8 mouse cellular contexts compared by ENCODE assay signal in the genomic region with DNA sequence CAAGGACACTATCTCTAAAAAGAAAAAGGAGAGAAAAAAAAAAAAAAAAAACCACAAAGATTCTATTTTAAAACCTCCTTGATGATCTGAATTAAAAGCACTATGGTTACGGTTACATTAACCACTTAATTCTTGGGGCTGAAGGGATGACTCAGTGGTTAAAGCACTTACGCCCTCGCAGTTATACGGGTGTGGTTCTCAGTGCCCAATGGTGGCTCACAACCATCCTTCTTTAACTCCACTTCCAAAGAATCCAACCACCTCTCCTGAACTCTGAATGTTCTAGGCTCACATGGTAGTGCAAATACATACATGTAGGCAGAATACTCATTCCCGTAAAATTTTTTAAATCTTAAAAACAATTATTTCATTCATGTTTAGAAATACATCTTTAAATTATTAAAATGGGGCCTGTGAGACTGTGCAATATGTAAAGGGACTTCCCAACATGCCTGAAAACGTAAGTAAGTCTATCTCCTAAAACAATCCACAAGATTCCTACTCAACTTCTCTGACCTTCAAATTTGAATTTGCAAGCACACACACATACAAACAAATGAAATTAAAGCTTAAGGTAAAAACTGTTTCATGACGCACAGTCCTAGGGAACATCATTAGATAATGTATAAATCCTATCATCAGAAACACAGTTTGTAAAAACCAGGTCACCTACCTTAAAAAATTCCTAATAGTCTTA. TPM values are rescaled to one million over a fixed set of nuclear protein-coding genes. Genes with fewer than 3 reads are reported as not detected.
DNase-seq lines count a peak whose midpoint lies in the region; ATAC-seq and TF ChIP-seq lines count a peak whose summit lies in the region.

No protein-coding gene starts in this region.

- H3K36me3 ChIP-seq in G1E (replicated peaks), result peaks cover 35% of the 10 kb centered on the region
- peaks cover 22% of the 10 kb centered on the region for H3K36me3 ChIP-seq in heart, embryonic 15.5 days
- H3K36me3 ChIP-seq in liver, embryonic 16.5 days (ENCODE audit: control insufficient read depth, insufficient read depth), result peaks cover 24% of the 10 kb centered on the region

- no peak for TF ChIP-seq CTCF in G1E (IDR thresholded peaks at IDR 0.05; ENCODE audit: low read depth, low read length)

- peak overlapping the region; percentile 46; the same call in 1 of the 2 replicates for H3K4me3 ChIP-seq in G1E (ENCODE audit: low read depth, low read length)
- peak overlapping the region; percentile 16 for H3K4me3 ChIP-seq in heart, embryonic 15.5 days
- no peak overlapping the region for H3K4me3 ChIP-seq in liver, embryonic 16.5 days (ENCODE audit: low read depth, low read length)

- H3K9me3 ChIP-seq in G1E (replicated peaks), result no peaks in the 10 kb centered on the region
- no peaks in the 10 kb centered on the region for H3K9me3 ChIP-seq in heart, embryonic 15.5 days (replicated peaks)
- H3K9me3 ChIP-seq in liver, embryonic 16.5 days (replicated peaks; ENCODE audit: control insufficient read depth, low read length), result no peaks in the 10 kb centered on the region

- peak overlapping the region; percentile 45 for H3K27ac ChIP-seq in heart, embryonic 15.5 days
- peak overlapping the region; percentile 69 for H3K27ac ChIP-seq in liver, embryonic 16.5 days (ENCODE audit: low read length)

- H3K9ac ChIP-seq in heart, embryonic 15.5 days, result no peak overlapping the region
- H3K9ac ChIP-seq in liver, embryonic 16.5 days (ENCODE audit: low read depth, low read length), result no peak overlapping the region

- H3K4me1 ChIP-seq in G1E (ENCODE audit: insufficient read depth, low read depth, low read length), result peaks cover 27% of the 10 kb centered on the region
- H3K4me1 ChIP-seq in heart, embryonic 15.5 days (replicated peaks), result peaks cover 20% of the 10 kb centered on the region
- peaks cover 18% of the 10 kb centered on the region for H3K4me1 ChIP-seq in liver, embryonic 16.5 days (ENCODE audit: control insufficient read depth, low read depth, low read length)

- H3K4me2 ChIP-seq in heart, embryonic 15.5 days, result peak overlapping the region; percentile 45
- H3K4me2 ChIP-seq in liver, embryonic 16.5 days (ENCODE audit: low read depth, low read length), result peak overlapping the region; percentile 33

- no peaks in the 10 kb centered on the region for H3K27me3 ChIP-seq in G1E (ENCODE audit: insufficient read depth, low read length)
- H3K27me3 ChIP-seq in heart, embryonic 15.5 days, result no peaks in the 10 kb centered on the region
- no peaks in the 10 kb centered on the region for H3K27me3 ChIP-seq in liver, embryonic 16.5 days (ENCODE audit: control insufficient read depth, insufficient read depth, low read depth, low read length)

- 50% methylated on average over 7 of the region's 7 CpGs for WGBS in heart, embryonic 15.5 days
- WGBS in liver, embryonic 16.5 days (ENCODE audit: insufficient replicate concordance), result 59% methylated on average over 7 of the region's 7 CpGs

- peak; percentile 35 for ATAC-seq in G1E (ENCODE audit: extremely low read depth, insufficient number of reproducible peaks, low FRiP score, poor library complexity, severe bottlenecking)
- no peak for ATAC-seq in heart, embryonic 15.5 days (replicated peaks; ENCODE audit: insufficient number of reproducible peaks, insufficient read depth, low FRiP score, low read depth)
- ATAC-seq in liver, embryonic 16.5 days (ENCODE audit: low read depth), result peak; percentile 77

- peak; percentile 30 for DNase-seq in heart, adult 11 months
- no peak for DNase-seq in heart, adult 9 months (ENCODE audit: low spot score in 2 of 2)
- DNase-seq in G1E (ENCODE audit: low spot score), result no peak
- no peak for DNase-seq in ovary, adult 18-20 months (ENCODE audit: low spot score)
- no peak for DNase-seq in gastrocnemius, adult 8-10 months (ENCODE audit: low spot score in 2 of 2)
- no peak for DNase-seq in adrenal gland, adult 8-10 months

RNA-seq across cellular contexts. Expression of a gene that starts 10.6 kb away (rescaled TPM):
- total RNA-seq in G1E (2014; fragmentation: Nextera tagmentation), result 217 and 257 TPM in 2 replicates
- total RNA-seq in G1E (2017), result 83.7 and 125 TPM in 2 replicates
- 57.8 and 76.7 TPM in 2 replicates for polyA plus RNA-seq in G1E (2012)
- 41.2 and 42.9 TPM in 2 replicates for polyA plus RNA-seq in heart, embryonic 15.5 days (2015; fragmentation: Nextera tagmentation; extraction: Ambion mirVana)
- polyA plus RNA-seq in liver, embryonic 16.5 days (2015; fragmentation: Nextera tagmentation; extraction: Ambion mirVana), result 24.7 and 26.1 TPM in 2 replicates
- total RNA-seq in gastrocnemius, adult 8-10 months (2022), result 10 to 100 TPM; 41.6 to 49.5 (median 45.0) TPM
- total RNA-seq in adrenal gland, adult 8-10 months (2022), result 10 to 100 TPM; 38.6 to 65.5 (median 49.7) TPM
